Mouse (Mus musculus) liver, embryonic 14.5 days (tissue): ENCODE results near the gene Pgpep1l. TPM values are rescaled to one million over a fixed set of nuclear protein-coding genes. Genes with fewer than 3 reads are reported as not detected.
"Not testable (repeated sequence)": the region's sequence is repeated elsewhere in the genome, so short reads cannot be mapped to it uniquely, and the experiment has no call there.

Experiments
- ATAC-seq: fragments of 200-750 bp; cut with Nextera tagmentation; 2 replicates; pipeline ENCODE4 v1.8.0; 2017; ENCODE audit warnings: moderate number of reproducible peaks, mild to moderate bottlenecking, moderate library complexity; ENCODE audit not compliant: insufficient read depth
- DNase-seq, 3 experiments: peaks; one replicate each; pipeline ENCODE4 v3.0.0-alpha.2; 2012 to 2013; ENCODE audit warnings: low read depth in 3 of 3, low spot score in 3 of 3
- H3K27ac ChIP-seq: fragments of 300-500 bp; sonication (generic); 2 replicates; pipeline ENCODE4 v1.5.1; 2014; ENCODE audit warnings: moderate library complexity, mild to moderate bottlenecking, control low read depth, inconsistent platforms
- H3K27me3 ChIP-seq: fragments of 300-500 bp; sonication (generic); 2 replicates; pipeline ENCODE4 v1.6.1; 2014; ENCODE audit warnings: mild to moderate bottlenecking, low read length, moderate library complexity; ENCODE audit not compliant: control insufficient read depth, insufficient read depth
- H3K36me3 ChIP-seq: fragments of 300-500 bp; sonication (generic); replicated peaks from 2 replicates; pipeline ENCODE4 v1.6.1; 2014; ENCODE audit warnings: low read depth; ENCODE audit not compliant: control insufficient read depth, insufficient read depth
- H3K4me1 ChIP-seq, 2 experiments: fragments of 200-500 bp in 1 of 2; fragments of 300-500 bp in 1 of 2; sonication (generic) in 1 of 2; replicated peaks; 2 replicates each; pipeline ENCODE4 v1.6.1; 2012 to 2014; ENCODE audit warnings: antibody characterized with exemption in 1 of 2, inconsistent platforms in 1 of 2, low read length in 1 of 2; ENCODE audit not compliant: control insufficient read depth in 2 of 2, insufficient read depth in 2 of 2
- H3K4me2 ChIP-seq: fragments of 300-500 bp; sonication (generic); 2 replicates; pipeline ENCODE4 v1.6.1; 2014; ENCODE audit warnings: low read depth, mild to moderate bottlenecking, control low read depth, moderate library complexity
- H3K4me3 ChIP-seq, 2 experiments: fragments of 200-500 bp in 1 of 2; fragments of 300-500 bp in 1 of 2; sonication (generic) in 1 of 2; 2 replicates each; pipeline ENCODE4 v1.5.1; 2012 to 2014; ENCODE audit warnings: low read depth in 2 of 2, low read length in 2 of 2, mild to moderate bottlenecking in 2 of 2, control low read depth in 1 of 2, inconsistent platforms in 1 of 2, moderate library complexity in 1 of 2; ENCODE audit not compliant: insufficient read depth in 1 of 2
- H3K9ac ChIP-seq: fragments of 300-500 bp; sonication (generic); replicated peaks from 2 replicates; pipeline ENCODE4 v1.6.1; 2014; ENCODE audit warnings: mild to moderate bottlenecking, control low read depth, moderate library complexity
- H3K9me3 ChIP-seq: fragments of 300-500 bp; sonication (generic); 2 replicates; pipeline ENCODE4 v1.6.1; 2016; ENCODE audit warnings: low read length, mixed read lengths; ENCODE audit not compliant: control insufficient read depth
- CTCF ChIP-seq: IDR thresholded peaks from 2 replicates; pipeline ENCODE4 v1.5.1; 2016; ENCODE audit warnings: antibody characterized with exemption, low read depth, control low read depth
- EP300 ChIP-seq: IDR thresholded peaks from 2 replicates; pipeline ENCODE4 v1.6.1; 2016; ENCODE audit warnings: antibody characterized with exemption, low read depth
- WGBS: fragments of 180-500 bp; shearing (Covaris S2); extraction: QIAGEN DNeasy Blood & Tissue Kit; methylation state at CpG from one replicate; pipeline ENCODE4 v1.1.7; 2014; ENCODE audit not compliant: insufficient replicate concordance; 5-methylcytosine and 5-hydroxymethylcytosine counted together
- polyA plus RNA-seq, 2 experiments: library from polyadenylated mRNA; depleted of rRNA in 1 of 2; stranded (reverse) in 1 of 2; unstranded in 1 of 2; fragments of >200 nt; fragmentation: Nextera tagmentation in 1 of 2; extraction: Ambion mirVana in 1 of 2; gene quantifications; 2 replicates each; pipeline versions ENCODE4 v1.2.1 to v1.2.3; 2012 to 2014

Gene Pgpep1l
- polyA plus RNA-seq, 2 experiments, result not detected

DNA sequence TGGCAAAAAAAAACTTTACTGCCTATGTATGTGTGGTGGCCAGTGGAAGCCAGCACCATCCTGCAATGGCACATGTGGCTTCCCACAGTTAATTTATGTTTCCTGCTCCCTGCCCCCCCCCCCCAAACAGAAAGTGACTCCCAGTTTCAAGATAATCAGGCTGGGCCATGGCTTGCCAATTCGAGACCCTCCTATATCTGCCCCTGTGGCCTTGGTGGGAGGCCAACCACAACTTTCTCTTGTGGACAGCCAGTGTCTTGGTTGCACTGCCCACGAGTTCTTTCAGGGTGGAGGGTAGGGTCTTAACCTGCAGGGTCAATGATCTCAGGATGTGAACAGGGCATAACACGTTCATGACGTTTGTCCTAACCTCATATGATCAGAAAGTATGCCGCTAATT lies 32.5 kb upstream of the Pgpep1l start:
- H3K9me3 ChIP-seq, result no peaks in the 10 kb centered on the region
- 59% methylated on average over 5 of the region's 5 CpGs for WGBS
- H3K4me3 ChIP-seq, result no peak overlapping the region
- DNase-seq (no peak), ATAC-seq (no peak)
- no peak overlapping the region for H3K27ac ChIP-seq
- H3K36me3 ChIP-seq, result no peaks in the 10 kb centered on the region
- no peak overlapping the region for H3K9ac ChIP-seq
- no peak overlapping the region for H3K4me2 ChIP-seq
- no peaks in the 10 kb centered on the region for H3K27me3 ChIP-seq
- TF ChIP-seq EP300, result no peak
- no peak for TF ChIP-seq CTCF
- H3K4me1 ChIP-seq, result no peaks in the 10 kb centered on the region

DNA sequence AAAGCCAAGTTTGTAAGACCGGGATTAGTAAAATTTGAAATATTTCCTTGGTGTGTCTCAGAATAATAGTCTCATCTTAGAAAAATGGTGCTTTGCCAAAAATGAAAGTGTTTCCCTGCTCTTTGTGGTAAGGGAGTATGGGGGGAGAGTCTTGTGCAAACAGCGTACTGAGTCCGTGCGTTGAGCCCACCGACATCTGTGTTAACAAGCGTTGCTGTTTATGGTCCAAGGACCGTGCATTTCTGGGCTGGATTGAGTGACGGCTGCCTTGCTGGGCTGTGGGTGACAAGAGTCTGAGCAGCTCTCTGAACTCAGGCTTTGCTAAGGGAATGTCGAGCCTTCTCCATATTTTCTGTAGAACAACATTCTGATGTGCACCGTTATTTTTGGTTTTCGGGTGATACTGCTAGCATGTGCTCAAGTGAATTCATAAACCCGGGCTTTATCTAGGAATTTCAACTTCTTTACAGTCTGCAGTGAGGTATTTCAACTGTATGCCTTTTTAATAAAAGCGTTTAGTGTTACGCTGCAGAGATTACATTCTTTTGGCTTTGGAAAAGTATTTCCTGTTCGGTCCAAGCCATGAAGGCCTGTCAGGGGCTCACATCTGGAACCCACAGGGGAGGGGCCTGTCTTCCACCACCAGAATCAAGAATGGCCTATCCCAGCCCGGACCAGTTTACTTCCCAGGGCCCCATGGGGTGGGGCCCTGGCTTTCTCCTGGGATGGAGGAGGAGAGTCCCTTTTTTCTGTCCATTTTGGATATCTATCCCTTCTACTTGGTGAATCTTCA lies 30.2 kb upstream of the Pgpep1l start:
- Histone ChIP-seq H3K4me2 (no peak overlapping the region), H3K9me3 (no peaks in the 10 kb centered on the region), H3K9ac (no peak overlapping the region), H3K27ac (no peak overlapping the region), H3K4me1 (no peaks in the 10 kb centered on the region), H3K4me3 (no peak overlapping the region), H3K36me3 (no peaks in the 10 kb centered on the region), H3K27me3 (no peaks in the 10 kb centered on the region)
- DNase-seq (no peak), ATAC-seq (no peak)
- 67% methylated on average over 16 of the region's 16 CpGs for WGBS
- TF ChIP-seq CTCF (no peak), EP300 (no peak)

DNA sequence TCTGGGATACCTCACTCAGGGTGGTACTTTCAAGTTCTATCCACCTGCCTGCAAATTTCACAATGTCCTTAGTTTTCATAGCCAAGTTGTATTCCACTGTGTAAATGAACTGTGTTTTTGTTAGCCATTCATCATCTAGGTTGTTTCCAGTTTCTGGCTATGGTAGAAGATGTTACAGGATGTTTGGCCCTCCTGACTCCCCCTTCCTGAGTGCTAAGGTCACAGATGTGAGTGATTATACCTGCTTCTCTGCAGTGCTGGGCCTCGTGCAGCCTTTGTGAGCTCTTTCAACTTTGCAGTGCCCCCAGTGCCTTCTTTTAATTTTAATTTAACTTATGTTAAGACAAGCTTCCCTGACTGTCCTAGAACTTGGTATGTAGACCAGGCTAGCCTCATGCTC lies 27.6 kb upstream of the Pgpep1l start:
- 46% methylated on average over 1 of the region's 1 CpGs for WGBS
- no peak overlapping the region for H3K9ac ChIP-seq
- TF ChIP-seq EP300, result no peak
- no peak for TF ChIP-seq CTCF
- H3K27ac ChIP-seq, result no peak overlapping the region
- H3K4me1 ChIP-seq, result no peaks in the 10 kb centered on the region
- no peaks in the 10 kb centered on the region for H3K27me3 ChIP-seq
- DNase-seq (no peak), ATAC-seq (no peak)
- no peaks in the 10 kb centered on the region for H3K36me3 ChIP-seq
- H3K4me3 ChIP-seq, result no peak overlapping the region
- no peaks in the 10 kb centered on the region for H3K9me3 ChIP-seq
- H3K4me2 ChIP-seq, result no peak overlapping the region

DNA sequence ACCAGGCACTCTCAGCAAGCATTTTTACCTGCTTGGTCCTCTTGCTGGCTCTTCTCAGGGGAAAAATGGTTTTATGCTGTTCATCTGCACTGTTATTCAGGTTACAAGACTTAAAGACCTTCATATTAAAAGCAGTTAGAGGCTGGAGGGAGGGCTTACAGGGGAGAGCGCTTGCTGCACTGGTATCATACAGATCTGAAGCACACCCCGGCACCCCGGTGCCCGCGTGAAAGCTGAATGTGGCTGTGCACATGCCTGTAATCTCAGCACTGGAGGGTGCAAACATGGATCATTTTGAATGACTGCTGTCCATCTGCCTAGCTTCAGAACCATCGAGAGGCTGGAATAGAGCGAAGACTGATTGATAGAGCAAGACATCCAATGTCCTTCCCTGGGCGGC lies 25.0 kb upstream of the Pgpep1l start:
- H3K4me3 ChIP-seq, result no peak overlapping the region
- no peaks in the 10 kb centered on the region for H3K27me3 ChIP-seq
- H3K9me3 ChIP-seq, result no peaks in the 10 kb centered on the region
- DNase-seq, result no peak
- no peak overlapping the region for H3K27ac ChIP-seq
- H3K4me1 ChIP-seq, result peaks cover 0 to 7% of the 10 kb centered on the region in 2 experiments; a peak in 1 of 4 replicates
- H3K4me2 ChIP-seq, result no peak overlapping the region
- no peaks in the 10 kb centered on the region for H3K36me3 ChIP-seq
- ATAC-seq, result no peak
- no peak for TF ChIP-seq EP300
- WGBS, result 85% methylated on average over 8 of the region's 8 CpGs
- no peak overlapping the region for H3K9ac ChIP-seq

DNA sequence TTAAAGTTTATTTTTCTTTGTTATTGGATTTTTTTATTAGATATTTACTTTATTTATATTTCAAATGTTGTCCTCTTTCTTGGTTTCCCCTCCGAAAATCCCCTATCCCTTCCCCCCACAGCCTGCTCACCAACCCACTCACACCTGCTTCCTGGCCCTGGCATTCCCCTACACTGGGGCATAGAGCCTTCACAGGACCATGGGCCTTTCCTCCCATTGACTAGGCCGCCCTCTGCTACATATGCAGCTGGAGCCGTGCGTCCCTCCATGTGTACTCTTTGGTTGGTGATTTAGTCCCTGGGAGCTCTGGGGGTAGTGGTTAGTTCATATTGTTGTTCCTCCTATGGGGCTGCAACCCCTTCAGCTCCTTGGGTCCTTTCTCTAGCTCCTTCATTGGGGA lies 24.0 kb upstream of the Pgpep1l start:
- not testable (repeated sequence) for ATAC-seq, H3K9me3 ChIP-seq, H3K27me3 ChIP-seq, H3K9ac ChIP-seq, DNase-seq, H3K4me2 ChIP-seq, H3K4me3 ChIP-seq, H3K27ac ChIP-seq, H3K36me3 ChIP-seq, H3K4me1 ChIP-seq
- 62% methylated on average over 4 of the region's 4 CpGs for WGBS
